Mouse (Mus musculus) neural tube, embryonic 12.5 days (tissue): Measurements from ENCODE around the gene Robo3. TPM values are rescaled to one million over a fixed set of nuclear protein-coding genes. Genes with fewer than 3 reads are reported as not detected.
A peak's percentile ranks its signal among the peaks of the same experiment; 100 is the strongest.

Source experiments
- ATAC-seq: fragments of 200-750 bp; cut with Nextera tagmentation; 2 replicates; pipeline ENCODE4 v1.8.0; 2017; ENCODE audit warnings: low read depth, mild to moderate bottlenecking, moderate TSS enrichment, moderate library complexity; ENCODE audit not compliant: low FRiP score
- H3K27ac ChIP-seq: fragments of 300-500 bp; sonication (generic); 2 replicates; pipeline ENCODE4 v1.5.1; 2016
- H3K27me3 ChIP-seq: fragments of 300-500 bp; sonication (generic); replicated peaks from 2 replicates; pipeline ENCODE4 v1.6.1; 2016; ENCODE audit warnings: mild to moderate bottlenecking
- H3K36me3 ChIP-seq: fragments of 300-500 bp; sonication (generic); 2 replicates; pipeline ENCODE4 v1.6.1; 2016; ENCODE audit warnings: mild to moderate bottlenecking
- H3K4me1 ChIP-seq: fragments of 300-500 bp; sonication (generic); 2 replicates; pipeline ENCODE4 v1.6.1; 2016
- H3K4me2 ChIP-seq: fragments of 300-500 bp; sonication (generic); replicated peaks from 2 replicates; pipeline ENCODE4 v1.6.1; 2016; ENCODE audit warnings: mild to moderate bottlenecking
- H3K4me3 ChIP-seq: fragments of 300-500 bp; sonication (generic); 2 replicates; pipeline ENCODE4 v1.5.1; 2016
- H3K9ac ChIP-seq: fragments of 300-500 bp; sonication (generic); 2 replicates; pipeline ENCODE4 v1.6.1; 2016; ENCODE audit warnings: mild to moderate bottlenecking
- H3K9me3 ChIP-seq: fragments of 300-500 bp; sonication (generic); 2 replicates; pipeline ENCODE4 v1.6.1; 2016; ENCODE audit warnings: mild to moderate bottlenecking
- WGBS: fragments of 180-500 bp; shearing (Covaris S2); methylation state at CpG from one replicate; pipeline ENCODE4 v1.1.7; 2016; 5-methylcytosine and 5-hydroxymethylcytosine counted together
- polyA plus RNA-seq: library from polyadenylated mRNA; unstranded; fragments of >200 nt; fragmentation: Nextera tagmentation; extraction: Ambion mirVana; gene quantifications from 2 replicates; pipeline ENCODE4 v1.2.1, GENCODE M21; 2016

Gene Robo3
- polyA plus RNA-seq, 1 experiment from 2014 or later, result 124 TPM

- Histone ChIP-seq H3K27me3 (peaks cover 7% of the 10 kb centered on the region; the same call in 1 of the 2 replicates), H3K4me2 (no peak overlapping the region), H3K27ac (no peak overlapping the region), H3K4me1 (no peaks in the 10 kb centered on the region), H3K36me3 (no peaks in the 10 kb centered on the region), H3K4me3 (no peak overlapping the region), H3K9me3 (no peaks in the 10 kb centered on the region), H3K9ac (no peak overlapping the region)
- ATAC-seq, result no peak
- 80% methylated on average over 2 of the region's 2 CpGs for WGBS
Observed at GRCm38 (mm10) chr9:37390891-37391290, 42.2 kb downstream of the Robo3 start.

GRCm38 (mm10) chr9:37384284-37385182 is 48.5 kb downstream of the Robo3 start:
- Histone ChIP-seq H3K36me3 (no peaks in the 10 kb centered on the region), H3K27me3 (peaks cover 16% of the 10 kb centered on the region; the same call in 1 of the 2 replicates), H3K4me3 (peak overlapping the region; percentile 43), H3K4me2 (peak overlapping the region; percentile 88), H3K27ac (no peak overlapping the region), H3K9ac (peak overlapping the region; percentile 74), H3K4me1 (peaks cover 7% of the 10 kb centered on the region), H3K9me3 (no peaks in the 10 kb centered on the region)
- WGBS, result 9% methylated on average over 54 of the region's 54 CpGs
- ATAC-seq, result peak; percentile 82

- Histone ChIP-seq H3K27me3 (peaks cover 16% of the 10 kb centered on the region; the same call in 1 of the 2 replicates), H3K4me1 (peaks cover 7% of the 10 kb centered on the region), H3K27ac (no peak overlapping the region), H3K36me3 (no peaks in the 10 kb centered on the region), H3K9ac (no peak overlapping the region), H3K9me3 (no peaks in the 10 kb centered on the region), H3K4me2 (no peak overlapping the region), H3K4me3 (no peak overlapping the region)
- WGBS, result 92% methylated on average over 6 of the region's 6 CpGs
- ATAC-seq, result no peak
Observed at GRCm38 (mm10) chr9:37383161-37383560, 49.9 kb downstream of the Robo3 start.

GRCm38 (mm10) chr9:37375718-37376117 is 57.3 kb downstream of the Robo3 start:
- H3K27ac ChIP-seq, result no peak overlapping the region
- H3K4me3 ChIP-seq, result no peak overlapping the region
- H3K27me3 ChIP-seq, result no peaks in the 10 kb centered on the region
- H3K4me2 ChIP-seq, result no peak overlapping the region
- H3K9ac ChIP-seq, result no peak overlapping the region
- 87% methylated on average over 5 of the region's 5 CpGs for WGBS
- no peaks in the 10 kb centered on the region for H3K4me1 ChIP-seq
- H3K36me3 ChIP-seq, result no peaks in the 10 kb centered on the region
- no peak for ATAC-seq
- H3K9me3 ChIP-seq, result no peaks in the 10 kb centered on the region

- H3K36me3 ChIP-seq, result no peaks in the 10 kb centered on the region
- H3K4me2 ChIP-seq, result no peak overlapping the region
- no peak for ATAC-seq
- no peak overlapping the region for H3K9ac ChIP-seq
- H3K9me3 ChIP-seq, result no peaks in the 10 kb centered on the region
- no peaks in the 10 kb centered on the region for H3K27me3 ChIP-seq
- H3K4me3 ChIP-seq, result no peak overlapping the region
- H3K4me1 ChIP-seq, result no peaks in the 10 kb centered on the region
- no peak overlapping the region for H3K27ac ChIP-seq
- 61% methylated on average over 7 of the region's 7 CpGs for WGBS
Observed at GRCm38 (mm10) chr9:37371232-37371801, 61.7 kb downstream of the Robo3 start.

- WGBS, result 81% methylated on average over 8 of the region's 8 CpGs
- Histone ChIP-seq H3K27ac (no peak overlapping the region), H3K4me3 (no peak overlapping the region), H3K9me3 (no peaks in the 10 kb centered on the region), H3K4me1 (no peaks in the 10 kb centered on the region), H3K4me2 (no peak overlapping the region), H3K27me3 (no peaks in the 10 kb centered on the region), H3K9ac (no peak overlapping the region), H3K36me3 (no peaks in the 10 kb centered on the region)
- no peak for ATAC-seq
Observed at GRCm38 (mm10) chr9:37368860-37369259, 64.2 kb downstream of the Robo3 start.

- Histone ChIP-seq H3K4me1 (no peaks in the 10 kb centered on the region), H3K4me3 (no peak overlapping the region), H3K4me2 (no peak overlapping the region), H3K36me3 (no peaks in the 10 kb centered on the region), H3K27me3 (no peaks in the 10 kb centered on the region), H3K9ac (no peak overlapping the region), H3K9me3 (no peaks in the 10 kb centered on the region), H3K27ac (no peak overlapping the region)
- WGBS, result 86% methylated on average over 11 of the region's 11 CpGs
- no peak for ATAC-seq
Observed at GRCm38 (mm10) chr9:37368081-37368830, 64.8 kb downstream of the Robo3 start.

GRCm38 (mm10) chr9:37367301-37368080 is 65.6 kb downstream of the Robo3 start, which contains the start of gene Hepacam:
Hepacam (plus strand) TSS chr9:37367351.
- no peak for ATAC-seq
- no peak within 1 kb of the TSS for H3K4me3 ChIP-seq

GRCm38 (mm10) chr9:37365706-37366105 is 67.3 kb downstream of the Robo3 start:
- Histone ChIP-seq H3K36me3 (no peaks in the 10 kb centered on the region), H3K4me3 (no peak overlapping the region), H3K9ac (no peak overlapping the region), H3K27me3 (no peaks in the 10 kb centered on the region), H3K9me3 (no peaks in the 10 kb centered on the region), H3K27ac (no peak overlapping the region), H3K4me1 (0 out of 2 replicates have a peak, but pooled peaks cover 4% of the 10 kb centered on the region), H3K4me2 (no peak overlapping the region)
- WGBS, result 76% methylated on average over 5 of the region's 5 CpGs
- ATAC-seq, result no peak

More at GRCm38 (mm10) chr9:37367301-37368080, 65.6 kb downstream of the Robo3 start, which contains the start of gene Hepacam:
- Histone ChIP-seq H3K36me3 (no peaks in the 10 kb centered on the region), H3K9ac (no peak within 1 kb of the TSS), H3K9me3 (no peaks in the 10 kb centered on the region), H3K27me3 (no peaks in the 10 kb centered on the region), H3K27ac (no peak within 1 kb of the TSS), H3K4me1 (no peaks in the 10 kb centered on the region), H3K4me2 (no peak within 1 kb of the TSS)
- 85% methylated on average over 17 of the region's 17 CpGs for WGBS
